Mouse (Mus musculus) neural tube, embryonic 14.5 days (tissue): ENCODE measurements around the gene Hand2. TPM values are rescaled to one million over a fixed set of nuclear protein-coding genes. Genes with fewer than 3 reads are reported as not detected.
A peak's percentile ranks its signal among the peaks of the same experiment; 100 is the strongest.

Experiments
- ATAC-seq: fragments of 200-750 bp; cut with Nextera tagmentation; 2 replicates; pipeline ENCODE4 v1.8.0; 2017; ENCODE audit warnings: low read depth, mild to moderate bottlenecking, moderate TSS enrichment, moderate library complexity
- H3K27ac ChIP-seq: fragments of 300-500 bp; sonication (generic); 2 replicates; pipeline ENCODE4 v1.5.1; 2014; ENCODE audit warnings: low read depth, mild to moderate bottlenecking, control low read depth, low read length, moderate library complexity, mixed read lengths
- H3K27me3 ChIP-seq: fragments of 300-500 bp; sonication (generic); 2 replicates; pipeline ENCODE4 v1.6.1; 2014; ENCODE audit warnings: low read length; ENCODE audit not compliant: control insufficient read depth, insufficient read depth
- H3K36me3 ChIP-seq: fragments of 300-500 bp; sonication (generic); 2 replicates; pipeline ENCODE4 v1.6.1; 2014; ENCODE audit warnings: low read length, mixed read lengths; ENCODE audit not compliant: control insufficient read depth, insufficient read depth
- H3K4me1 ChIP-seq: fragments of 300-500 bp; sonication (generic); 2 replicates; pipeline ENCODE4 v1.6.1; 2014; ENCODE audit warnings: low read length; ENCODE audit not compliant: control insufficient read depth, insufficient read depth
- H3K4me2 ChIP-seq: fragments of 300-500 bp; sonication (generic); 2 replicates; pipeline ENCODE4 v1.6.1; 2014; ENCODE audit warnings: mild to moderate bottlenecking, low read depth, low read length, control low read depth
- H3K4me3 ChIP-seq: fragments of 300-500 bp; sonication (generic); 2 replicates; pipeline ENCODE4 v1.5.1; 2014; ENCODE audit warnings: low read depth, low read length, control low read depth, mixed read lengths
- H3K9ac ChIP-seq: fragments of 300-500 bp; sonication (generic); replicated peaks from 2 replicates; pipeline ENCODE4 v1.6.1; 2014; ENCODE audit warnings: low read depth, mild to moderate bottlenecking, control low read depth, low read length, mixed read lengths
- H3K9me3 ChIP-seq: fragments of 300-500 bp; sonication (generic); 2 replicates; pipeline ENCODE4 v1.6.1; 2016; ENCODE audit warnings: low read length; ENCODE audit not compliant: control insufficient read depth
- WGBS: fragments of 180-500 bp; shearing (Covaris S2); extraction: QIAGEN DNeasy Blood & Tissue Kit; methylation state at CpG from one replicate; pipeline ENCODE4 v1.1.7; 2014; 5-methylcytosine and 5-hydroxymethylcytosine counted together
- polyA plus RNA-seq: library from polyadenylated mRNA; unstranded; fragments of >200 nt; fragmentation: Nextera tagmentation; extraction: Ambion mirVana; gene quantifications from 2 replicates; pipeline ENCODE4 v1.2.1, GENCODE M21; 2014

Hand2 gene
- polyA plus RNA-seq: not detected in 2 replicates

DNA sequence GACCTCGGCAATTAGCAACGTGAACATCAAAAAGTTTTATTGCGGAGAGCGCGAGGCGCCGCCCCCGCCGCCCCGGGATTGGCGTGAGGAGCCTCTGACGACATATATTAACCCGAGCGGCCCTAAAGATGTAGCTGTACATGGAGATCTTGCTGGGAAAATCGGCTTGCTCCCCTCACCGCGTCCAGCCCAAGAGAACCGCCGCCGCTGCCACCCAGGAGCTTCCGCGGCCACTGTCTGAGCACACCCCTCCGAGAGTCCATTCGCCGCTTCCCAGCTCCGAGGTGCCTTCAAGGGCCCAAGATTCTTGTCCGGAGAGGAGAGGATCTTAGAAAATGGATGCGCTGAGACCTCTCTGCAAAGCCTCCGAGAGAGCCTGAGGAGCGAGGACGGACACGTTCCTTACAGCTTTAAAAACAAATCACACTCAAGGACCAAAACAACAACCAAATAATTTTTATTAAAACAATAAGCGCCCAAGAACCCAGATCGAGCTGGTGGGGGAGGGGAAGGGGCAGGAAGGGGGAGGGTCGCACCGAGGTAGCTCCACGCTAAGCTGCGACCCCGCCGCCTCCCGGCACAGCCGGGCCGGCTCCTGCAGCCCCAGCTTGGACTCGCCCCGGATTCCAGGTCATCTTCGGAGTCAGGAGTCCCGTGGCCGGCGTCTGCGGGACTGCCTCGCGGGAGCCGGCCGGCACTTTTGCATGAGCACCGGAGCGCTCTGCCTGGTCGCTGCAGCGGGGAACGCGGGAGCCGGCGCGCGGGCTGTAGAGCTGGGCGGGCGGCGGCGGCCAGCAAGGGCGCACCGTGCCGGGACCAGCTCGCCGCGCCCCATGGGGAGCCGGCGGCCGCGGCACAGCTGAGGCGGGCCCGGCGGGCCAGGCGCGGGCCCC is at the start of gene Hand2:
Hand2 (plus strand) TSS at position 133 of the 893 bp plus-strand sequence.
- Histone ChIP-seq H3K4me1 (peaks cover 7% of the 10 kb centered on the region; the same call in 1 of the 2 replicates), H3K9me3 (no peaks in the 10 kb centered on the region), H3K36me3 (no peaks in the 10 kb centered on the region), H3K27me3 (peaks cover 79% of the 10 kb centered on the region), H3K4me3 (peak within 1 kb of the TSS; percentile 16), H3K27ac (no peak within 1 kb of the TSS), H3K9ac (no peak within 1 kb of the TSS), H3K4me2 (peak within 1 kb of the TSS; percentile 38)
- WGBS: under 1% methylated on average over 69 of the region's 83 CpGs
- peak; percentile 55; the same call in 1 of the 2 replicates for ATAC-seq

GRCm38 (mm10) chr8:57273055-57273454 is 47.7 kb upstream of the Hand2 start:
- Histone ChIP-seq H3K4me1 (no peaks in the 10 kb centered on the region), H3K27ac (no peak overlapping the region), H3K9ac (no peak overlapping the region), H3K27me3 (no peaks in the 10 kb centered on the region), H3K4me2 (no peak overlapping the region), H3K4me3 (no peak overlapping the region), H3K9me3 (no peaks in the 10 kb centered on the region), H3K36me3 (no peaks in the 10 kb centered on the region)
- WGBS: 79% methylated on average over 3 of the region's 3 CpGs
- ATAC-seq: no peak

GRCm38 (mm10) chr8:57293441-57293840 is 27.3 kb upstream of the Hand2 start:
- Histone ChIP-seq H3K9ac (no peak overlapping the region), H3K27ac (no peak overlapping the region), H3K36me3 (no peaks in the 10 kb centered on the region), H3K4me2 (no peak overlapping the region), H3K4me1 (no peaks in the 10 kb centered on the region), H3K4me3 (no peak overlapping the region), H3K9me3 (no peaks in the 10 kb centered on the region), H3K27me3 (no peaks in the 10 kb centered on the region)
- 65% methylated on average over 4 of the region's 4 CpGs for WGBS
- no peak for ATAC-seq

- 38% methylated on average over 1 of the region's 1 CpGs for WGBS
- Histone ChIP-seq H3K9me3 (no peaks in the 10 kb centered on the region), H3K9ac (no peak overlapping the region), H3K4me1 (no peaks in the 10 kb centered on the region), H3K36me3 (no peaks in the 10 kb centered on the region), H3K27ac (no peak overlapping the region), H3K4me3 (no peak overlapping the region), H3K4me2 (no peak overlapping the region), H3K27me3 (peaks cover 6% of the 10 kb centered on the region)
- no peak for ATAC-seq
Observed at GRCm38 (mm10) chr8:57303513-57303912, 17.3 kb upstream of the Hand2 start.

DNA sequence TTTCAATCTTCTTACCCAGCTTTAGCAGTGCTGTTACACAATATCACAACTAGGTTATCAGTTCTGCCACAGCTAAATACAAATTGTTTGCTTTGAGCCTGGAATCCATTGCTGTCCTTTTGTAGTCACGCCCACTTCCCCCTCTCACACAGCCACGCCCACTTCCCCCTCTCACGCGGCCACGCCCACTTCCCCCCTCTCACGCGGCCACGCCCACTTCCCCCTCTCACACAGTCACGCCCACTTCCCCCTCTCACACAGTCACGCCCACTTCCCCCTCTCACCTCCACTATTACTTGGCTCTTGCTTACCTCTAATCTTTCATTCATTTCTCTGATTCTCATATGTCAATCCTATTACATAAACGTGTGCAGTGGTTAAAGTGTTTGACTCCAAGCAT is 15.8 kb upstream of the Hand2 start:
- whole genome bisulfite sequencing: 53% methylated on average over 11 of the region's 11 CpGs
- Histone ChIP-seq H3K4me1 (no peaks in the 10 kb centered on the region), H3K36me3 (no peaks in the 10 kb centered on the region), H3K9ac (no peak overlapping the region), H3K4me2 (no peak overlapping the region), H3K9me3 (no peaks in the 10 kb centered on the region), H3K4me3 (no peak overlapping the region), H3K27me3 (peaks cover 14% of the 10 kb centered on the region), H3K27ac (no peak overlapping the region)
- ATAC-seq: no peak

- no peaks in the 10 kb centered on the region for H3K9me3 ChIP-seq
- H3K9ac ChIP-seq: no peak overlapping the region
- ATAC-seq: no peak
- H3K27me3 ChIP-seq: peaks cover 24% of the 10 kb centered on the region
- H3K36me3 ChIP-seq: no peaks in the 10 kb centered on the region
- H3K4me3 ChIP-seq: no peak overlapping the region
- WGBS: 37% methylated on average over 1 of the region's 1 CpGs
- H3K4me1 ChIP-seq: no peaks in the 10 kb centered on the region
- no peak overlapping the region for H3K4me2 ChIP-seq
- no peak overlapping the region for H3K27ac ChIP-seq
Observed at GRCm38 (mm10) chr8:57306441-57306840, 14.3 kb upstream of the Hand2 start.

GRCm38 (mm10) chr8:57309844-57310485 is 10.8 kb upstream of the Hand2 start:
- no peak overlapping the region for H3K27ac ChIP-seq
- no peak overlapping the region for H3K4me2 ChIP-seq
- peaks cover 51% of the 10 kb centered on the region for H3K27me3 ChIP-seq
- H3K9me3 ChIP-seq: no peaks in the 10 kb centered on the region
- ATAC-seq: no peak
- H3K4me3 ChIP-seq: no peak overlapping the region
- no peaks in the 10 kb centered on the region for H3K36me3 ChIP-seq
- H3K4me1 ChIP-seq: no peaks in the 10 kb centered on the region
- 25% methylated on average over 1 of the region's 1 CpGs for WGBS
- H3K9ac ChIP-seq: no peak overlapping the region

- Histone ChIP-seq H3K4me1 (no peaks in the 10 kb centered on the region), H3K27me3 (peaks cover 72% of the 10 kb centered on the region), H3K9me3 (no peaks in the 10 kb centered on the region), H3K9ac (no peak overlapping the region), H3K4me2 (no peak overlapping the region), H3K4me3 (no peak overlapping the region), H3K27ac (no peak overlapping the region), H3K36me3 (no peaks in the 10 kb centered on the region)
- WGBS: under 1% methylated on average over 30 of the region's 30 CpGs
- ATAC-seq: peak; percentile 48; the same call in 1 of the 2 replicates
Observed at GRCm38 (mm10) chr8:57312031-57312981, 8.5 kb upstream of the Hand2 start.
